Mouse (Mus musculus) forebrain, embryonic 11.5 days (tissue): ENCODE measurements at regions not wholly inside any gene's neighbourhood (a gene's known extent, or its start where the extent isn't known, plus 50 kb on each side); places are given as distances from the start of the nearest gene placed in this dataset.

Experiments
- ATAC-seq: fragments of 200-750 bp; cut with Nextera tagmentation; replicated peaks from 2 replicates; pipeline ENCODE4 v1.8.0; 2017; ENCODE audit warnings: moderate TSS enrichment; ENCODE audit not compliant: low FRiP score
- DNase-seq: peaks from one replicate; pipeline ENCODE4 v3.0.0-alpha.2; 2017; ENCODE audit warnings: low spot score
- H3K27ac ChIP-seq: fragments of 300-500 bp; sonication (generic); 2 replicates; pipeline ENCODE4 v1.5.1; 2014; ENCODE audit warnings: low read depth, low read length
- H3K27me3 ChIP-seq: fragments of 300-500 bp; sonication (generic); 2 replicates; pipeline ENCODE4 v1.6.1; 2014; ENCODE audit warnings: mild to moderate bottlenecking, low read length, mixed read lengths; ENCODE audit not compliant: control insufficient read depth, insufficient read depth
- H3K36me3 ChIP-seq: fragments of 300-500 bp; sonication (generic); 2 replicates; pipeline ENCODE4 v1.6.1; 2014; ENCODE audit warnings: mild to moderate bottlenecking, low read length, moderate library complexity, mixed read lengths; ENCODE audit not compliant: control insufficient read depth, insufficient read depth
- H3K4me1 ChIP-seq: fragments of 300-500 bp; sonication (generic); replicated peaks from 2 replicates; pipeline ENCODE4 v1.6.1; 2014; ENCODE audit warnings: low read length, mixed read lengths; ENCODE audit not compliant: control insufficient read depth, insufficient read depth
- H3K4me2 ChIP-seq: fragments of 300-500 bp; sonication (generic); 2 replicates; pipeline ENCODE4 v1.6.1; 2014; ENCODE audit warnings: low read depth, mild to moderate bottlenecking, low read length, moderate library complexity, mixed read lengths; ENCODE audit not compliant: severe bottlenecking
- H3K4me3 ChIP-seq: fragments of 300-500 bp; sonication (generic); 2 replicates; pipeline ENCODE4 v1.5.1; 2014; ENCODE audit warnings: low read depth, low read length
- H3K9ac ChIP-seq: fragments of 300-500 bp; sonication (generic); 2 replicates; pipeline ENCODE4 v1.6.1; 2014; ENCODE audit warnings: low read length
- H3K9me3 ChIP-seq: fragments of 300-500 bp; sonication (generic); 2 replicates; pipeline ENCODE4 v1.6.1; 2016; ENCODE audit warnings: low read length, mixed read lengths; ENCODE audit not compliant: control insufficient read depth
- WGBS: fragments of 180-500 bp; shearing (Covaris S2); extraction: QIAGEN DNeasy Blood & Tissue Kit; methylation state at CpG from one replicate; pipeline ENCODE4 v1.1.7; 2014; 5-methylcytosine and 5-hydroxymethylcytosine counted together

GRCm38 (mm10) chrX:57659571-57659970 lies 156.0 kb upstream of the Gpr101 start:
- Histone ChIP-seq H3K4me2 (no peak overlapping the region), H3K27ac (no peak overlapping the region), H3K36me3 (no peaks in the 10 kb centered on the region), H3K4me1 (no peaks in the 10 kb centered on the region), H3K9me3 (no peaks in the 10 kb centered on the region), H3K27me3 (no peaks in the 10 kb centered on the region), H3K9ac (no peak overlapping the region), H3K4me3 (no peak overlapping the region)
- ATAC-seq: no peak
- 97% methylated on average over 3 of the region's 3 CpGs for WGBS
- DNase-seq: no peak

- Histone ChIP-seq H3K27ac (no peak overlapping the region), H3K27me3 (no peaks in the 10 kb centered on the region), H3K9me3 (no peaks in the 10 kb centered on the region), H3K4me1 (no peaks in the 10 kb centered on the region), H3K4me2 (no peak overlapping the region), H3K9ac (no peak overlapping the region), H3K36me3 (no peaks in the 10 kb centered on the region), H3K4me3 (no peak overlapping the region)
- WGBS: 72% methylated on average over 2 of the region's 2 CpGs
- ATAC-seq: no peak
- DNase-seq: no peak
Observed at GRCm38 (mm10) chrX:57656035-57656434, 152.5 kb upstream of the Gpr101 start.

GRCm38 (mm10) chrX:57655483-57655882 lies 151.9 kb upstream of the Gpr101 start:
- Histone ChIP-seq H3K27ac (no peak overlapping the region), H3K9ac (no peak overlapping the region), H3K4me1 (no peaks in the 10 kb centered on the region), H3K9me3 (no peaks in the 10 kb centered on the region), H3K36me3 (no peaks in the 10 kb centered on the region), H3K27me3 (no peaks in the 10 kb centered on the region), H3K4me2 (no peak overlapping the region), H3K4me3 (no peak overlapping the region)
- ATAC-seq: no peak
- no peak for DNase-seq
- 72% methylated on average over 3 of the region's 3 CpGs for WGBS
